Mouse (Mus musculus): ENCODE measurements around the gene Smdt1. TPM values are rescaled to one million over a fixed set of nuclear protein-coding genes. Genes with fewer than 3 reads are reported as not detected.

Gene Smdt1
- polyA plus RNA-seq, 1 experiment from 2014 or later: 243 TPM

- Histone ChIP-seq H3K9ac (ENCODE audit: low read length) (no peak overlapping the region), H3K4me3 (ENCODE audit: low read length) (no peak overlapping the region), H3K4me1 (replicated peaks; ENCODE audit: control insufficient read depth, insufficient read depth, low read length) (peaks cover 24% of the 10 kb centered on the region), H3K4me2 (ENCODE audit: low read depth, low read length) (no peak overlapping the region), H3K27me3 (ENCODE audit: control insufficient read depth, insufficient read depth, low read depth, low read length) (no peaks in the 10 kb centered on the region), H3K9me3 (ENCODE audit: control insufficient read depth, low read length) (no peaks in the 10 kb centered on the region), H3K27ac (ENCODE audit: low read length) (no peak overlapping the region), H3K36me3 (ENCODE audit: control insufficient read depth, insufficient read depth, low read length) (no peaks in the 10 kb centered on the region)
- ATAC-seq (ENCODE audit: low read depth): no peak
- WGBS: 88% methylated on average over 5 of the region's 5 CpGs
Measured at GRCm38 (mm10) chr15:82374437-82374836, 35.7 kb downstream of the Smdt1 start.

- Histone ChIP-seq H3K4me3 (ENCODE audit: low read length) (no peak overlapping the region), H3K4me1 (replicated peaks; ENCODE audit: control insufficient read depth, insufficient read depth, low read length) (peaks cover 28% of the 10 kb centered on the region), H3K27ac (ENCODE audit: low read length) (peak overlapping the region; percentile 80; the same call in 1 of the 2 replicates), H3K36me3 (ENCODE audit: control insufficient read depth, insufficient read depth, low read length) (no peaks in the 10 kb centered on the region), H3K27me3 (ENCODE audit: control insufficient read depth, insufficient read depth, low read depth, low read length) (no peaks in the 10 kb centered on the region), H3K9me3 (ENCODE audit: control insufficient read depth, low read length) (no peaks in the 10 kb centered on the region), H3K4me2 (ENCODE audit: low read depth, low read length) (no peak overlapping the region), H3K9ac (ENCODE audit: low read length) (no peak overlapping the region)
- ATAC-seq (ENCODE audit: low read depth): no peak
- 83% methylated on average over 9 of the region's 9 CpGs for WGBS
Measured at GRCm38 (mm10) chr15:82375855-82376254, 37.1 kb downstream of the Smdt1 start.

DNA sequence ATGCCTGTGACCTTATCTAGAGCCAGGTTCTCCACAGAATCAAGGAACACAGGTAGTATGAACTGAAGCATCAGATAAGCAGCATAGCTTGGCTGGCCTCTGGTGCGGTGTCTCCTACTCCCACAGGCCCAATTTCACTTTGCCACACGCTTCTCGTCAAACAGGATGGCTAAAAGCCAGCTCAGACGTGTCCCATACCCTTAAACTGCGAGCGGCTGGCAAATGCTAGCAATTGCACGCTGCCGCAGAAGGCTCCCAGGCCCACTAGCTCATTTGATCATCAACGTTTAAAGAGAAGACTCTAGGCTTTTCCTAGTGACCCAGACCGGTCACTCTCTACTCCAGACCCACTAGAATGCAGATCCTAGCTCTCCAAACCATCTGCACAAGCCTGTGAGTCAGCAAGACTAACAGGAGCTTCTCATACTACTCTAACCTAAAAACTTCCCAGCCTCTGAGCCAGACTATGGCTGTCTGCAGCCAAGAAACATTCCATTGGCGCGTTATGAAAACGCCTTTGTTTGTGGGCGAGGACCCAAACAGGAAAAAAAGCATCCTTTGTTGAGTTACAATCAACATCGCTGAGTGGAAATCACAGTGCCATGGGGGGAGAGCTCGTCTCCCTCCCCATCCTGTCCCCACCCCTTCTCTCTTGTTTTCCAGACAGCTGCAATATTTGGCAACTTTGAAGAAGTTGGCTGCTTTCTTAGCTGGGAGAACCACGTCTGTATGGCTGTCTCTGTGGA is 37.8 kb downstream of the Smdt1 start:
- Histone ChIP-seq H3K27ac (ENCODE audit: low read length) (peak overlapping the region; percentile 80), H3K4me1 (replicated peaks; ENCODE audit: control insufficient read depth, insufficient read depth, low read length) (peaks cover 30% of the 10 kb centered on the region), H3K27me3 (ENCODE audit: control insufficient read depth, insufficient read depth, low read depth, low read length) (no peaks in the 10 kb centered on the region), H3K9ac (ENCODE audit: low read length) (no peak overlapping the region), H3K4me2 (ENCODE audit: low read depth, low read length) (peak overlapping the region; percentile 14; the same call in 1 of the 2 replicates), H3K36me3 (ENCODE audit: control insufficient read depth, insufficient read depth, low read length) (no peaks in the 10 kb centered on the region), H3K9me3 (ENCODE audit: control insufficient read depth, low read length) (no peaks in the 10 kb centered on the region), H3K4me3 (ENCODE audit: low read length) (no peak overlapping the region)
- 39% methylated on average over 17 of the region's 17 CpGs for WGBS
- ATAC-seq (ENCODE audit: low read depth): peak; percentile 50; the same call in 1 of the 2 replicates

DNA sequence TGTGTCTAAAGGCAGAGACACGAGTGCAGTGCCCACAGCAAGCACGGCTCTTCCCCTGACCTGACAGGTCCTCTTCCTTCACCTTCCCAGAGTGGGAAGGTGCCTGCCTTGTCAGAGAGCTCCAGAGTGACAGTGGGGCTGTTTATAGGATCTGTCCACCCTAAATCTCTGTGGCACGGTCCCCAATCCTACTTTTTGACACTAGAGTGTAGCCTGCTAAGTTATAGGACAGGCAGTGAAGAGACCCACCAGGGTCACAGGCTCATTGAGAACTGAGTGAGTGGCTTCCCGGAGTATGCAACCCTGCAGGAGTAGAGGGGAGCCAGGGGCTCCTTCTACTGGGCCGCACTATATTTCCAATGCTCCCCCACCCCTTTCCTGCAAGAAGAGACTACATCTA is 38.9 kb downstream of the Smdt1 start:
- no peak overlapping the region for H3K4me2 ChIP-seq (ENCODE audit: low read depth, low read length)
- H3K27ac ChIP-seq (ENCODE audit: low read length): peak overlapping the region; percentile 78; the same call in 1 of the 2 replicates
- no peaks in the 10 kb centered on the region for H3K9me3 ChIP-seq (ENCODE audit: control insufficient read depth, low read length)
- H3K4me3 ChIP-seq (ENCODE audit: low read length): no peak overlapping the region
- 51% methylated on average over 5 of the region's 5 CpGs for WGBS
- ATAC-seq (ENCODE audit: low read depth): no peak
- peaks cover 30% of the 10 kb centered on the region for H3K4me1 ChIP-seq (replicated peaks; ENCODE audit: control insufficient read depth, insufficient read depth, low read length)
- H3K36me3 ChIP-seq (ENCODE audit: control insufficient read depth, insufficient read depth, low read length): no peaks in the 10 kb centered on the region
- H3K9ac ChIP-seq (ENCODE audit: low read length): no peak overlapping the region
- no peaks in the 10 kb centered on the region for H3K27me3 ChIP-seq (ENCODE audit: control insufficient read depth, insufficient read depth, low read depth, low read length)

GRCm38 (mm10) chr15:82378261-82379180 is 39.8 kb downstream of the Smdt1 start:
- H3K4me1 ChIP-seq (replicated peaks; ENCODE audit: control insufficient read depth, insufficient read depth, low read length): peaks cover 30% of the 10 kb centered on the region
- no peak overlapping the region for H3K4me3 ChIP-seq (ENCODE audit: low read length)
- H3K9me3 ChIP-seq (ENCODE audit: control insufficient read depth, low read length): no peaks in the 10 kb centered on the region
- H3K36me3 ChIP-seq (ENCODE audit: control insufficient read depth, insufficient read depth, low read length): no peaks in the 10 kb centered on the region
- H3K4me2 ChIP-seq (ENCODE audit: low read depth, low read length): peak overlapping the region; percentile 78
- ATAC-seq (ENCODE audit: low read depth): no peak
- peak overlapping the region; percentile 78 for H3K27ac ChIP-seq (ENCODE audit: low read length)
- WGBS: 32% methylated on average over 15 of the region's 15 CpGs
- peak overlapping the region; percentile 35; the same call in 1 of the 2 replicates for H3K9ac ChIP-seq (ENCODE audit: low read length)
- H3K27me3 ChIP-seq (ENCODE audit: control insufficient read depth, insufficient read depth, low read depth, low read length): no peaks in the 10 kb centered on the region

DNA sequence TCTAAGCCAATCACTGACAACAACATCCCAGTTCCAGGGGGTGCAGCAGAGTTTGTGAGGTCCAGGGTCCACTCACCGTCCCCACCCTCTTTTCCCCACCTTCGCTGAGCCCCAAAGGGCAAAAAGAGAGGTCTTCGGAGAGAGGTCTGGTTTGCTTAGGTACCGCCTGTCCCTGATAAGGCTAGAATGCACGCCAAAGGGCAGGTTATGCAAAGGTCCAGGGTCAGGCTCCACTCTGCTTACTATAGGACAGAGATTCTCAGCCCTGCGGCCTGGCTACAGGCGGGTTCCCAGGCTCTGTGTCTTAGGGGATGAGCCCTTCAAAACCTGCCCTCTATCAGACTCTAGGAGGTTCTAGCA is 40.7 kb downstream of the Smdt1 start:
- Histone ChIP-seq H3K4me1 (replicated peaks; ENCODE audit: control insufficient read depth, insufficient read depth, low read length) (peaks cover 30% of the 10 kb centered on the region), H3K9ac (ENCODE audit: low read length) (peak overlapping the region; percentile 75), H3K9me3 (ENCODE audit: control insufficient read depth, low read length) (no peaks in the 10 kb centered on the region), H3K4me2 (ENCODE audit: low read depth, low read length) (peak overlapping the region; percentile 78), H3K27me3 (ENCODE audit: control insufficient read depth, insufficient read depth, low read depth, low read length) (no peaks in the 10 kb centered on the region), H3K36me3 (ENCODE audit: control insufficient read depth, insufficient read depth, low read length) (no peaks in the 10 kb centered on the region), H3K27ac (ENCODE audit: low read length) (peak overlapping the region; percentile 78), H3K4me3 (ENCODE audit: low read length) (peak overlapping the region; percentile 61)
- WGBS: 22% methylated on average over 7 of the region's 7 CpGs
- no peak; the same call in 1 of the 2 replicates for ATAC-seq (ENCODE audit: low read depth)

GRCm38 (mm10) chr15:82379871-82380713 is 41.3 kb downstream of the Smdt1 start, which contains the start of gene Cyp2d22:
Cyp2d22 (minus strand) TSS chr15:82380260.
- ATAC-seq (ENCODE audit: low read depth): peak; percentile 62
- peaks cover 30% of the 10 kb centered on the region for H3K4me1 ChIP-seq (replicated peaks; ENCODE audit: control insufficient read depth, insufficient read depth, low read length)
- peak within 1 kb of the TSS; percentile 75 for H3K9ac ChIP-seq (ENCODE audit: low read length)
- H3K27ac ChIP-seq (ENCODE audit: low read length): peak within 1 kb of the TSS; percentile 78
- H3K9me3 ChIP-seq (ENCODE audit: control insufficient read depth, low read length): no peaks in the 10 kb centered on the region
- peak within 1 kb of the TSS; percentile 78 for H3K4me2 ChIP-seq (ENCODE audit: low read depth, low read length)
- peak within 1 kb of the TSS; percentile 61 for H3K4me3 ChIP-seq (ENCODE audit: low read length)
- H3K27me3 ChIP-seq (ENCODE audit: control insufficient read depth, insufficient read depth, low read depth, low read length): no peaks in the 10 kb centered on the region
- 2% methylated on average over 16 of the region's 24 CpGs for WGBS
- H3K36me3 ChIP-seq (ENCODE audit: control insufficient read depth, insufficient read depth, low read length): no peaks in the 10 kb centered on the region

- WGBS: 33% methylated on average over 7 of the region's 7 CpGs
- H3K4me1 ChIP-seq (replicated peaks; ENCODE audit: control insufficient read depth, insufficient read depth, low read length): peaks cover 30% of the 10 kb centered on the region
- peak overlapping the region; percentile 35 for H3K4me3 ChIP-seq (ENCODE audit: low read length)
- no peaks in the 10 kb centered on the region for H3K27me3 ChIP-seq (ENCODE audit: control insufficient read depth, insufficient read depth, low read depth, low read length)
- peak overlapping the region; percentile 43; the same call in 1 of the 2 replicates for H3K9ac ChIP-seq (ENCODE audit: low read length)
- H3K9me3 ChIP-seq (ENCODE audit: control insufficient read depth, low read length): no peaks in the 10 kb centered on the region
- no peaks in the 10 kb centered on the region for H3K36me3 ChIP-seq (ENCODE audit: control insufficient read depth, insufficient read depth, low read length)
- H3K27ac ChIP-seq (ENCODE audit: low read length): no peak overlapping the region
- H3K4me2 ChIP-seq (ENCODE audit: low read depth, low read length): peak overlapping the region; percentile 78
- ATAC-seq (ENCODE audit: low read depth): no peak
Measured at GRCm38 (mm10) chr15:82380714-82381062, 41.9 kb downstream of the Smdt1 start.

Data from lung, embryonic 16.5 days (tissue).